Mouse (Mus musculus) 3T3-L1 (cell line): ENCODE measurements around the gene Bmf.

ENCODE experiments used
- DNase-seq: peaks from one replicate; pipeline ENCODE4 v3.0.0-alpha.2; 2015; ENCODE audit warnings: low read depth, low spot score

The Bmf gene

GRCm38 (mm10) chr2:118483032-118483431, 66.5 kb downstream of the Bmf start:
- DNase-seq: no peak

GRCm38 (mm10) chr2:118480886-118481285, 68.6 kb downstream of the Bmf start:
- no peak for DNase-seq

- DNase-seq: peak; percentile 98
These were observed 70.0 kb downstream of the Bmf start, which contains the start of gene Srp14 for GRCm38 (mm10) chr2:118479550-118479909. Gene Srp14 (minus strand): TSS chr2:118479711.

GRCm38 (mm10) chr2:118478833-118479549, 70.5 kb downstream of the Bmf start:
- no peak for DNase-seq
